Comparison of ENCODE assay signal across 15 mouse cellular contexts in genomic region chr6:24197501-24198195, GRCm38 (mm10). TPM values are rescaled to one million over a fixed set of nuclear protein-coding genes. Genes with fewer than 3 reads are reported as not detected.
A peak's percentile ranks its signal among the peaks of the same experiment; 100 is the strongest.
DNase-seq lines count a peak whose midpoint lies in the region; ATAC-seq and TF ChIP-seq lines count a peak whose summit lies in the region.
"Not testable (repeated sequence)": the region's sequence is repeated elsewhere in the genome, so short reads cannot be mapped to it uniquely, and the experiment has no call there.
"Had no signal": no experiment of that assay in that cellular context is flagged by ENCODE, and none has a peak within 500 bp of the region (broad histone marks: within the 10 kb centered on the region; RNA-seq: fewer than 3 reads in every experiment).

No protein-coding gene starts in this region.

- peaks cover 16% of the 10 kb centered on the region for H3K9me3 ChIP-seq in ES-Bruce4 (replicated peaks; ENCODE audit: control insufficient read depth, insufficient read depth, low read length, poor library complexity, severe bottlenecking)
- not testable (repeated sequence) for H3K9me3 ChIP-seq in embryonic facial prominence, embryonic 14.5 days (ENCODE audit: control insufficient read depth, low read length)

- H3K27ac ChIP-seq in ES-Bruce4 (ENCODE audit: insufficient read depth, low read length); embryonic facial prominence, embryonic 14.5 days (replicated peaks; ENCODE audit: low read depth, low read length); kidney, adult 2 months (ENCODE audit: insufficient read depth, low read depth, low read length); liver, adult 2 months (replicated peaks; ENCODE audit: insufficient read depth, low read depth, low read length): not testable (repeated sequence)

- peak; percentile 73 for DNase-seq in R1 (ENCODE audit: low read depth, low spot score)
- DNase-seq in embryonic facial prominence, embryonic 14.5 days (ENCODE audit: low spot score), result peak; percentile 9
- DNase-seq in kidney, adult 2 months, result peak; percentile 73
- peak; percentile 72 for DNase-seq in kidney, adult 9 months
- DNase-seq in kidney, postnatal 36 days, result peak; percentile 46 to 54
- DNase-seq in liver, adult 2 months (ENCODE audit: extremely low read depth, low read depth, low spot score), result peak; percentile 45

- not testable (repeated sequence) for TF ChIP-seq POLR2A in ES-Bruce4 (IDR thresholded peaks at IDR 0.05; ENCODE audit: insufficient read depth, low read length); kidney, adult 2 months (IDR thresholded peaks at IDR 0.05; ENCODE audit: low read depth, low read length); liver, adult 2 months (IDR thresholded peaks at IDR 0.05; ENCODE audit: extremely low read depth, insufficient read depth, low read length)

- peak; percentile 47; the same call in 1 of the 2 replicates for TF ChIP-seq EP300 in ES-Bruce4 (IDR thresholded peaks at IDR 0.05; ENCODE audit: insufficient read depth, low read depth, low read length)

- TF ChIP-seq CTCF in ES-Bruce4 (IDR thresholded peaks at IDR 0.05; ENCODE audit: low read depth, low read length); kidney, adult 2 months (conservative IDR thresholded peaks at IDR 0.05; ENCODE audit: insufficient read depth, insufficient read length, low read depth, low read length); liver, adult 2 months (IDR thresholded peaks at IDR 0.05; ENCODE audit: low read depth, low read length): not testable (repeated sequence)

- not testable (repeated sequence) for H3K79me2 ChIP-seq in liver, adult 2 months (ENCODE audit: control insufficient read depth, insufficient read depth, low read length)

- not testable (repeated sequence) for H3K4me2 ChIP-seq in embryonic facial prominence, embryonic 14.5 days (ENCODE audit: low read depth, low read length)

- H3K4me1 ChIP-seq in ES-Bruce4 (ENCODE audit: control insufficient read depth, insufficient read depth, low read length); embryonic facial prominence, embryonic 14.5 days (ENCODE audit: control insufficient read depth, insufficient read depth, low read length); kidney, adult 2 months (ENCODE audit: control insufficient read depth, insufficient read depth, low read length); liver, adult 2 months (ENCODE audit: control insufficient read depth, insufficient read depth, low read length): not testable (repeated sequence)

- H3K36me3 ChIP-seq in ES-Bruce4 (ENCODE audit: control insufficient read depth, insufficient read depth, low read length, poor library complexity, severe bottlenecking); embryonic facial prominence, embryonic 14.5 days (ENCODE audit: control insufficient read depth, insufficient read depth, low read length); kidney, adult 2 months (ENCODE audit: control insufficient read depth, insufficient read depth, low read length); liver, adult 2 months (ENCODE audit: control insufficient read depth, insufficient read depth, low read length): not testable (repeated sequence)

- not testable (repeated sequence) for H3K9ac ChIP-seq in ES-Bruce4 (ENCODE audit: low read depth, poor library complexity, severe bottlenecking); embryonic facial prominence, embryonic 14.5 days (ENCODE audit: low read depth, low read length); liver, adult 2 months (ENCODE audit: low read depth, low read length)

- H3K27me3 ChIP-seq in ES-Bruce4 (ENCODE audit: control insufficient read depth, insufficient read depth, low read length, poor library complexity, severe bottlenecking); embryonic facial prominence, embryonic 14.5 days (replicated peaks; ENCODE audit: control insufficient read depth, insufficient read depth, low read length); kidney, adult 2 months (replicated peaks; ENCODE audit: control insufficient read depth, insufficient read depth, low read length); liver, adult 2 months (ENCODE audit: control insufficient read depth, insufficient read depth, low read length): not testable (repeated sequence)

- not testable (repeated sequence) for ATAC-seq in embryonic facial prominence, embryonic 14.5 days (ENCODE audit: low read depth)

- 74% methylated on average over 10 of the region's 10 CpGs for WGBS in embryonic facial prominence, embryonic 14.5 days
- 58% methylated on average over 10 of the region's 10 CpGs for WGBS in kidney, adult 2 months
- WGBS in liver, adult 2 months, result 77% methylated on average over 10 of the region's 10 CpGs

- H3K4me3 ChIP-seq in ES-Bruce4 (ENCODE audit: low read depth, low read length); embryonic facial prominence, embryonic 14.5 days (ENCODE audit: low read depth, low read length); kidney, adult 2 months (ENCODE audit: insufficient read depth, low read depth, low read length); liver, adult 2 months (ENCODE audit: insufficient read depth, low read depth, low read length): not testable (repeated sequence)

RNA-seq across cellular contexts. Expression of gene Slc13a1, which starts 29.8 kb away (rescaled TPM):
- polyA plus RNA-seq in ES-Bruce4 (2011; ENCODE audit: insufficient read depth, insufficient read length, low read depth, missing spikeins), result not detected in 2 replicates
- 0.10 TPM in 1 of 2 replicates, not detected in the other for polyA plus RNA-seq in embryonic facial prominence, embryonic 14.5 days (2014; fragmentation: Nextera tagmentation; extraction: Ambion mirVana)
- polyA plus RNA-seq in kidney, adult 2 months (2012; rRNA removed), result 219 and 268 TPM in 2 replicates
- total RNA-seq in liver, adult 2 months (2014; rRNA removed), result 0.20 TPM in 1 of 2 replicates, not detected in the other
- polyA plus RNA-seq in liver, adult 2 months (2012; rRNA removed), result 0.09 TPM in 1 of 2 replicates, not detected in the other
- total RNA-seq: adrenal gland, postnatal 14 days; CH12.LX had no signal
- polyA plus RNA-seq: activated CD4-positive, CD25-positive, alpha-beta regulatory T cell, adult 4 months; CD4-positive, CD25-positive, alpha-beta regulatory T cell, adult 4 months; cortical plate, adult 2 months; erythroblast, embryonic 14.5 days; G1E; Patski had no signal

Comparison
In these comparisons a context has a peak if more than half of its experiments do, and no peak if none do; other contexts are left out.
1. DNase-seq: peak in every context shown above with its lines; median percentile 73 in R1; 73 in kidney, adult 2 months; 72 in kidney, adult 9 months; 50 in kidney, postnatal 36 days; 45 in liver, adult 2 months; 9 in embryonic facial prominence, embryonic 14.5 days.
2. RNA of gene Slc13a1, which starts 29.8 kb away (polyA plus RNA-seq): 219 to 268 TPM in kidney, adult 2 months; not detected in ES-Bruce4, 0.10 TPM in embryonic facial prominence, embryonic 14.5 days and 0.09 TPM in liver, adult 2 months; every median in the first group is over 100 times any median in the second.